Mouse (Mus musculus) hindbrain, embryonic 12.5 days (tissue): ENCODE data around the gene Cts3. TPM values are rescaled to one million over a fixed set of nuclear protein-coding genes. Genes with fewer than 3 reads are reported as not detected.
"Not testable (repeated sequence)": the region's sequence is repeated elsewhere in the genome, so short reads cannot be mapped to it uniquely, and the experiment has no call there.

Experiments
- ATAC-seq: fragments of 200-750 bp; cut with Nextera tagmentation; 2 replicates; pipeline ENCODE4 v1.8.0; 2017; ENCODE audit warnings: moderate TSS enrichment; ENCODE audit not compliant: low FRiP score
- H3K27ac ChIP-seq: fragments of 300-500 bp; sonication (generic); 2 replicates; pipeline ENCODE4 v1.5.1; 2016; ENCODE audit warnings: mild to moderate bottlenecking
- H3K27me3 ChIP-seq: fragments of 300-500 bp; sonication (generic); 2 replicates; pipeline ENCODE4 v1.6.1; 2016; ENCODE audit warnings: mild to moderate bottlenecking
- H3K36me3 ChIP-seq: fragments of 300-500 bp; sonication (generic); 2 replicates; pipeline ENCODE4 v1.6.1; 2016; ENCODE audit warnings: mild to moderate bottlenecking
- H3K4me1 ChIP-seq: fragments of 300-500 bp; sonication (generic); 2 replicates; pipeline ENCODE4 v1.6.1; 2016
- H3K4me2 ChIP-seq: fragments of 300-500 bp; sonication (generic); replicated peaks from 2 replicates; pipeline ENCODE4 v1.6.1; 2016; ENCODE audit warnings: mild to moderate bottlenecking
- H3K4me3 ChIP-seq: fragments of 300-500 bp; sonication (generic); 2 replicates; pipeline ENCODE4 v1.5.1; 2016; ENCODE audit warnings: mild to moderate bottlenecking
- H3K9ac ChIP-seq: fragments of 300-500 bp; sonication (generic); 2 replicates; pipeline ENCODE4 v1.6.1; 2016; ENCODE audit warnings: mild to moderate bottlenecking, moderate library complexity
- H3K9me3 ChIP-seq: fragments of 300-500 bp; sonication (generic); replicated peaks from 2 replicates; pipeline ENCODE4 v1.6.1; 2016; ENCODE audit warnings: mild to moderate bottlenecking
- WGBS: fragments of 180-500 bp; shearing (Covaris S2); methylation state at CpG from one replicate; pipeline ENCODE4 v1.1.7; 2016; 5-methylcytosine and 5-hydroxymethylcytosine counted together
- polyA plus RNA-seq: library from polyadenylated mRNA; unstranded; fragments of >200 nt; fragmentation: Nextera tagmentation; extraction: Ambion mirVana; gene quantifications from 2 replicates; pipeline ENCODE4 v1.2.1, GENCODE M21; 2016

The Cts3 gene
- not detected in 2 replicates for polyA plus RNA-seq

DNA sequence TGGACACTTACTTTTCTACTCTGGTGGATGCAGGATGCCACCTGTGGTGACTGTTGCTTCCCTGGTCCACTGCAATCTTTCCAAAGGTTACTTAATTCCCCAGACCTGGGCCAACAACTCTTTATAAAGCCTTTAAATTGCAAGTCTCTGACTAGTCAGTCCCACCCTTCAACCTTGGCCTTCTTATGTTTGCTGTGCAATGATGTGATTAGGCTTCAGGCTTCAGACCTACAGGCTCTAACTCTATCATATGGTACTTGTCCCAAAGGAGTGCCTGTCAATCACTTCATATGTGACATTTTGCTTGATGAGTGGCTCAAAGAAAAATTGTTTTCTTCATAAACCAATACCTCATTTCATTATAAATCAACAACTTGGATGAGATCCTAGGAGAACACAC lies at the start of gene Cts3:
Gene Cts3, minus strand, starts transcription at position 101 of the 400 bp plus-strand sequence.
- Histone ChIP-seq H3K9me3 (peaks cover 40% of the 10 kb centered on the region), H3K4me1 (no peaks in the 10 kb centered on the region), H3K27me3 (no peaks in the 10 kb centered on the region), H3K27ac (no peak within 1 kb of the TSS), H3K9ac (no peak within 1 kb of the TSS), H3K36me3 (no peaks in the 10 kb centered on the region), H3K4me3 (no peak within 1 kb of the TSS), H3K4me2 (no peak within 1 kb of the TSS)
- no peak for ATAC-seq

DNA sequence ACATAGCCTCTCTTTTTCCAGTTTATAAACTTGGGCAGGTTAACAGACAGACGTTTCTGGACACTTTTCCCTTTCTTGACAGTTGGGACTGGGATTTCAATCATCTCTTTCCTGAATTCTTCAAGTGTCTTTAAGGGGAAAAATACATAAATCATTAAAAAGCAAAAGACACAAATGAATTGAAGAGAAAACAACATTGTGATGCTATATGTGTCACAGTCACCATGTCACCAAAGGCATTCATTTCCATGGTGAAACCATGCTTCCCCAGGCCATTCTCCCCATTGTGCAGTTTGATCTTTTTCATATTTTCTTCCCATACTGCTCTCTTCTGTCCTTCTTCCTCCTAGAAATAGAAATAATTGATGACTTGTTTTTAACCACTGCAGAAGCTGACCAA lies 1.9 kb downstream of the Cts3 start, which contains the start of gene Gm49352:
Gene Gm49352, minus strand, starts transcription at position 101 of the 400 bp plus-strand sequence.
- H3K36me3 ChIP-seq, H3K27me3 ChIP-seq, H3K27ac ChIP-seq, H3K4me1 ChIP-seq, H3K4me2 ChIP-seq, ATAC-seq, H3K4me3 ChIP-seq, H3K9ac ChIP-seq: not testable (repeated sequence)
- peaks cover 23% of the 10 kb centered on the region; the same call in 1 of the 2 replicates for H3K9me3 ChIP-seq
- WGBS, result 41% methylated on average over 1 of the region's 1 CpGs

DNA sequence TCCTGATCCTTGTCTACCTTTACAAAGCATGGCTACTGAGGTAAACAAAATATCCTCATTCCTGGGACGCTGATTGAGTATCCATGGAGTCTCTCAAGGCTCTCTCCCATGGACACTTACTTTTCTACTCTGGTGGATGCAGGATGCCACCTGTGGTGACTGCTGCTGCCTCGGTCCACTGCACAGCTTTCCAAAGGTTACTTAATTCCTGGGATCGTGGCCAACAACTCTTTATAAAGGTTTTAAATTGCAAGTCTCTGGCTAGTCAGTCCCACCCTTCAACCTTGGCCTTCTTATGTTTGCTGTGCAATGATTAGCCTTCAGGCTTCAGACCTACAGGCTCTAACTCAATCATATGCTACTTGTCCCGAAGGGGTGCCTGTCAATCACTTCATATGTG lies 28.3 kb downstream of the Cts3 start, which contains the start of gene Ctsm:
Gene Ctsm, minus strand, starts transcription at position 209 of the 400 bp plus-strand sequence.
- Histone ChIP-seq H3K27me3 (no peaks in the 10 kb centered on the region), H3K4me2 (no peak within 1 kb of the TSS), H3K4me3 (no peak within 1 kb of the TSS), H3K4me1 (no peaks in the 10 kb centered on the region), H3K27ac (no peak within 1 kb of the TSS), H3K36me3 (no peaks in the 10 kb centered on the region), H3K9ac (no peak within 1 kb of the TSS), H3K9me3 (peaks cover 39% of the 10 kb centered on the region)
- no peak for ATAC-seq
- WGBS, result 78% methylated on average over 4 of the region's 4 CpGs

Other genes starting within 250 kb of the Cts3 start
- not detected in 2 replicates for gene Cts7, start 211.9 kb downstream of the Cts3 start, polyA plus RNA-seq
- gene Ctsm, start 28.3 kb downstream of the Cts3 start, polyA plus RNA-seq, result not detected in 2 replicates
- not detected in 2 replicates for gene Gm49352, start 2.0 kb downstream of the Cts3 start, polyA plus RNA-seq